Mouse (Mus musculus) megakaryocyte, embryonic 14.5 days (primary cell): ENCODE results near the gene Schip1.

Source experiments
- FLI1 ChIP-seq: IDR thresholded peaks from 2 replicates; pipeline ENCODE4 v1.6.1; 2012; ENCODE audit warnings: low read length, inconsistent platforms, mixed read lengths
- GATA1 ChIP-seq: IDR thresholded peaks from 3 replicates; pipeline ENCODE4 v1.6.1; 2012; ENCODE audit warnings: mixed read lengths, low read length, inconsistent platforms, borderline replicate concordance

- TF ChIP-seq GATA1: no peak
- TF ChIP-seq FLI1: no peak
These were observed 481.3 kb downstream of the Schip1 start for GRCm38 (mm10) chr3:68545898-68546297.
